Comparison of ENCODE assay signal across 8 mouse cellular contexts in the genomic region with DNA sequence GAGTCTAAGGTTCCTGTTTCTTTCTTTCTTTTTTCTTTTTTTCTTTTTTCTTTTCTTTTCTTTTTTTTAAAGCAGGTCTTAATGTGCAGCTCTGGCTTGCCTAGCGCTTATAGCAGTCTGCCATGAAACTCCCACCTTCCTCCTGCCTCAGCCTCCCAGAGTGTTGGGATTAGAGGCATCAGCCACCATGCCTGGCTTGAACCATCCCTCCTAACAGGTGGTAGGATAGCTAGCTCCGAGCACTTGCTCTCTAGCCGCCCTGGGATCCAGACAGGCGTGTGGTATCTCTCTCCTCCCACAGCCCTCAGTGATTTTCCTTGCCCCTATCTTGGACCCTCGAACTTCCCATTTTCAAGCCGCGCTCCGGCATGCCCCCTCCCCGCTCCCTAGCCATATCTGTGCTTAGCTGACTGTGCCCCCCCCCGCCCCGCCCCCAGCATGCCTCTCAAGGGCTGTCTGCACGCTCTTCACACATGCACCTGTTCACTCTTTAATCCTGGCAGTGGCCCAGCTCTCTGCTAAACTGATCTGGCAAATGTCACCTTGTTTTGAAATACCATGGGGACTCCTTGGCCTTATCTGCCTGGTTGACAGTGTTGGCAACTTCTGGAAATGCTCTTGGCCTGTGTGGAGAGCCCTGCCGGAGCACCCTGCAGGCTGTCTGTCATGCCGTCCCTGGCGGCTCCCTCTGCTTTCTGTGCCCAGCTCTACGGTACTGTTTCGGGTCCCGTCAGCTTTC. TPM values are rescaled to one million over a fixed set of nuclear protein-coding genes. Genes with fewer than 3 reads are reported as not detected.
DNase-seq lines count a peak whose midpoint lies in the region; ATAC-seq lines count a peak whose summit lies in the region.

No protein-coding gene starts in this region.

- no peaks in the 10 kb centered on the region for H3K9me3 ChIP-seq in midbrain, embryonic 13.5 days

- 0 out of 2 replicates have a peak overlapping the region, but pooled peaks have one; percentile 37 for H3K9ac ChIP-seq in midbrain, embryonic 13.5 days (replicated peaks)

- ATAC-seq in granulocyte monocyte progenitor cell, adult 5-6 weeks (replicated peaks; ENCODE audit: poor library complexity, severe bottlenecking) = peak; percentile 57
- peak; percentile 55 for ATAC-seq in midbrain, embryonic 13.5 days

- H3K27me3 ChIP-seq in midbrain, embryonic 13.5 days = 0 out of 2 replicates have a peak, but pooled peaks cover 2% of the 10 kb centered on the region

- H3K4me1 ChIP-seq in midbrain, embryonic 13.5 days (replicated peaks) = peaks cover 31% of the 10 kb centered on the region

- no peak overlapping the region for H3K4me3 ChIP-seq in midbrain, embryonic 13.5 days (replicated peaks)

- DNase-seq in adrenal gland, postnatal 36 days = peak; percentile 41 to 66
- DNase-seq in adrenal gland, adult 8-10 months = no peak
- peak; percentile 73 for DNase-seq in cerebellum, adult 11 months
- peak; percentile 51 to 63 for DNase-seq in kidney, postnatal 25 days
- no peak for DNase-seq in ovary, postnatal 14 days (ENCODE audit: low spot score)
- DNase-seq in ovary, postnatal 36 days (ENCODE audit: low spot score) = no peak

- peak overlapping the region; percentile 48 for H3K27ac ChIP-seq in midbrain, embryonic 13.5 days

- WGBS in midbrain, embryonic 13.5 days = 15% methylated on average over 18 of the region's 18 CpGs

- H3K36me3 ChIP-seq in midbrain, embryonic 13.5 days = peaks cover 15% of the 10 kb centered on the region

- peak overlapping the region; percentile 25 for H3K4me2 ChIP-seq in midbrain, embryonic 13.5 days (replicated peaks)

RNA-seq across cellular contexts. Expression of gene Dbn1, which starts 7.1 kb away (rescaled TPM):
- 10 to 100 TPM; 16.0 to 18.0 TPM for total RNA-seq in adrenal gland, postnatal 36 days (2021)
- total RNA-seq in adrenal gland, adult 8-10 months (2022) = 10 to 100 TPM; 13.6 to 33.8 (median 24.0) TPM
- 0.19 and 1.4 TPM in 2 replicates for total RNA-seq in granulocyte monocyte progenitor cell, adult 5-6 weeks (2014; fragmentation: Nextera tagmentation)
- 1.6 and 1.9 TPM in 2 replicates for total RNA-seq in granulocyte monocyte progenitor cell, adult 5-6 weeks (2017)
- 655 and 674 TPM in 2 replicates for polyA plus RNA-seq in midbrain, embryonic 13.5 days (2015; fragmentation: Nextera tagmentation; extraction: Ambion mirVana)

RNA-seq across cellular contexts. Expression of gene Pdlim7, which starts 18.4 kb away (rescaled TPM):
- 10 to 100 TPM; 15.2 to 23.9 TPM for total RNA-seq in adrenal gland, postnatal 36 days (2021)
- total RNA-seq in adrenal gland, adult 8-10 months (2022) = 10 to 100 TPM; 10.9 to 23.8 (median 18.3) TPM
- 10.2 and 23.3 TPM in 2 replicates for total RNA-seq in granulocyte monocyte progenitor cell, adult 5-6 weeks (2014; fragmentation: Nextera tagmentation)
- 4.1 and 5.7 TPM in 2 replicates for total RNA-seq in granulocyte monocyte progenitor cell, adult 5-6 weeks (2017)
- 145 and 159 TPM in 2 replicates for polyA plus RNA-seq in midbrain, embryonic 13.5 days (2015; fragmentation: Nextera tagmentation; extraction: Ambion mirVana)

RNA-seq across cellular contexts. Expression of gene Prr7, which starts 31.0 kb away (rescaled TPM):
- total RNA-seq in adrenal gland, postnatal 36 days (2021) = 1 to 10 TPM; 1.9 to 3.3 TPM
- total RNA-seq in adrenal gland, adult 8-10 months (2022) = 1 to 10 TPM; 2.3 to 4.3 (median 3.7) TPM
- 1.9 TPM in 1 of 2 replicates, not detected in the other for total RNA-seq in granulocyte monocyte progenitor cell, adult 5-6 weeks (2014; fragmentation: Nextera tagmentation)
- 1.6 TPM in 1 of 2 replicates, not detected in the other for total RNA-seq in granulocyte monocyte progenitor cell, adult 5-6 weeks (2017)
- 2.3 and 2.8 TPM in 2 replicates for polyA plus RNA-seq in midbrain, embryonic 13.5 days (2015; fragmentation: Nextera tagmentation; extraction: Ambion mirVana)

RNA-seq across cellular contexts. Expression of gene Dok3, which starts 34.0 kb away (rescaled TPM):
- 1 to 10 TPM; 2.3 to 4.6 TPM for total RNA-seq in adrenal gland, postnatal 36 days (2021)
- 1 to 10 TPM; 4.0 to 7.2 (median 4.7) TPM for total RNA-seq in adrenal gland, adult 8-10 months (2022)
- total RNA-seq in granulocyte monocyte progenitor cell, adult 5-6 weeks (2014; fragmentation: Nextera tagmentation) = 26.2 and 59.4 TPM in 2 replicates
- total RNA-seq in granulocyte monocyte progenitor cell, adult 5-6 weeks (2017) = 32.7 and 40.6 TPM in 2 replicates
- polyA plus RNA-seq in midbrain, embryonic 13.5 days (2015; fragmentation: Nextera tagmentation; extraction: Ambion mirVana) = 4.3 and 4.7 TPM in 2 replicates

RNA-seq across cellular contexts. Expression of gene Ddx41, which starts 41.4 kb away (rescaled TPM):
- total RNA-seq in adrenal gland, postnatal 36 days (2021) = 10 to 100 TPM; 47.3 to 51.7 TPM
- total RNA-seq in adrenal gland, adult 8-10 months (2022) = 10 to 100 TPM; 47.0 to 58.7 (median 52.7) TPM
- total RNA-seq in granulocyte monocyte progenitor cell, adult 5-6 weeks (2014; fragmentation: Nextera tagmentation) = 54.4 and 69.5 TPM in 2 replicates
- 73.7 and 81.8 TPM in 2 replicates for total RNA-seq in granulocyte monocyte progenitor cell, adult 5-6 weeks (2017)
- 60.2 and 66.6 TPM in 2 replicates for polyA plus RNA-seq in midbrain, embryonic 13.5 days (2015; fragmentation: Nextera tagmentation; extraction: Ambion mirVana)

Comparison
In these comparisons a context has a peak if more than half of its experiments do, and no peak if none do; other contexts are left out.
1. DNase-seq: peak in adrenal gland, postnatal 36 days (2 of 2), cerebellum, adult 11 months (single experiment) and kidney, postnatal 25 days (2 of 2); none in adrenal gland, adult 8-10 months (single experiment), ovary, postnatal 14 days (single experiment) and ovary, postnatal 36 days (single experiment).
2. RNA of gene Dbn1, which starts 7.1 kb away (total RNA-seq): 13.6 to 33.8 TPM in adrenal gland, adult 8-10 months and 16.0 to 18.0 TPM in adrenal gland, postnatal 36 days; 0.19 to 1.9 TPM in granulocyte monocyte progenitor cell, adult 5-6 weeks; every median in the first group is over 4 times any median in the second.